Mouse (Mus musculus): ENCODE measurements around the gene Plekhj1. TPM values are rescaled to one million over a fixed set of nuclear protein-coding genes. Genes with fewer than 3 reads are reported as not detected.
A peak's percentile ranks its signal among the peaks of the same experiment; 100 is the strongest.

Plekhj1 gene
- polyA plus RNA-seq, 1 experiment from 2014 or later = 114 TPM

DNA sequence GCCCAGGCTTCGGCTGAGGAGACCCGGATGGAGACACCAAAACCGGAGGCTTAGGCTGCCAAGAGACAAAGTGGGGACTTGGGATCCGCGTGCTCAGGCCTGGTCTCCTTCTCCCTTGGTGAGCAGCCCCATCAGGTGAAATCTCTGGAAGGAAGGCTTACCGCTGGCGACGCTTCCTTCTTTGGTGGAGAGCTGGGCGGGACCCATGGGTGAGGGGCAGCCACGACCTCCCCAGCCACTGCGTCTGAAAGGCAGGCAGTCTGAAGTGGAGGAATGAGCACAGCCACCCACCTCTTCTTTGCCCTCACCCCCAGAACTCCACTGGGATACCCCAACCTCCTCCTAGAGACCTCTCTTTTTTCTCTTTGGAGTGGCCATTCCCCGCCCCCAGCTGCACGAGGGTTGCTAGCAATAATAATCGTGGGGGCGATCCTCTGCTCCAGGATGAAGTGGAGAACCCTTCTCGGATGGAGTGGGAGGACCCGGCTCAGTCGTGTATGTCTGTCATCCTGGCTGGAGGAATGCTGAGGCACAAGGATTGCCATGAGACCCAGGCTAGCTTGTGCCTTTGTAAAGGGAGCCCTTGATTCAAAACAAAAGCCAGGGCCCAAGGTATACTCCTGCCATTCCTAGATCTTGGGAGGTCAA lies 10.7 kb upstream of the Plekhj1 start:
- H3K27ac ChIP-seq (ENCODE audit: low read length) = no peak overlapping the region
- peaks cover 3% of the 10 kb centered on the region; the same call in 1 of the 2 replicates for H3K27me3 ChIP-seq (ENCODE audit: control insufficient read depth, insufficient read depth, low read length)
- WGBS = 10% methylated on average over 18 of the region's 18 CpGs
- H3K36me3 ChIP-seq (ENCODE audit: control insufficient read depth, insufficient read depth, low read length) = peaks cover 8% of the 10 kb centered on the region; the same call in 1 of the 2 replicates
- peak overlapping the region; percentile 22 for H3K9ac ChIP-seq (ENCODE audit: low read length)
- peaks cover 21% of the 10 kb centered on the region for H3K4me1 ChIP-seq (ENCODE audit: control insufficient read depth, insufficient read depth, low read length)
- 0 out of 2 replicates have a peak overlapping the region, but pooled peaks have one; percentile 17 for H3K4me3 ChIP-seq (replicated peaks; ENCODE audit: low read length)
- H3K9me3 ChIP-seq (replicated peaks; ENCODE audit: control insufficient read depth, low read length) = no peaks in the 10 kb centered on the region
- peak overlapping the region; percentile 19 for H3K4me2 ChIP-seq (ENCODE audit: low read depth, low read length)
- no peak for ATAC-seq (ENCODE audit: insufficient read depth, low FRiP score)

GRCm38 (mm10) chr10:80808099-80808984 lies 9.9 kb upstream of the Plekhj1 start:
- H3K4me1 ChIP-seq (ENCODE audit: control insufficient read depth, insufficient read depth, low read length) = peaks cover 21% of the 10 kb centered on the region
- H3K9ac ChIP-seq (ENCODE audit: low read length) = peak overlapping the region; percentile 22
- no peak overlapping the region for H3K27ac ChIP-seq (ENCODE audit: low read length)
- peaks cover 15% of the 10 kb centered on the region; the same call in 1 of the 2 replicates for H3K36me3 ChIP-seq (ENCODE audit: control insufficient read depth, insufficient read depth, low read length)
- H3K4me3 ChIP-seq (replicated peaks; ENCODE audit: low read length) = peak overlapping the region; percentile 17
- WGBS = 22% methylated on average over 40 of the region's 40 CpGs
- no peaks in the 10 kb centered on the region for H3K9me3 ChIP-seq (replicated peaks; ENCODE audit: control insufficient read depth, low read length)
- peak overlapping the region; percentile 19 for H3K4me2 ChIP-seq (ENCODE audit: low read depth, low read length)
- ATAC-seq (ENCODE audit: insufficient read depth, low FRiP score) = no peak
- H3K27me3 ChIP-seq (ENCODE audit: control insufficient read depth, insufficient read depth, low read length) = peaks cover 3% of the 10 kb centered on the region; the same call in 1 of the 2 replicates

GRCm38 (mm10) chr10:80807057-80807627 lies 8.7 kb upstream of the Plekhj1 start:
- H3K27ac ChIP-seq (ENCODE audit: low read length) = peak overlapping the region; percentile 76
- WGBS = under 1% methylated on average over 58 of the region's 58 CpGs
- H3K4me3 ChIP-seq (replicated peaks; ENCODE audit: low read length) = peak overlapping the region; percentile 51
- peaks cover 21% of the 10 kb centered on the region for H3K4me1 ChIP-seq (ENCODE audit: control insufficient read depth, insufficient read depth, low read length)
- H3K36me3 ChIP-seq (ENCODE audit: control insufficient read depth, insufficient read depth, low read length) = peaks cover 26% of the 10 kb centered on the region
- H3K9me3 ChIP-seq (replicated peaks; ENCODE audit: control insufficient read depth, low read length) = no peaks in the 10 kb centered on the region
- H3K9ac ChIP-seq (ENCODE audit: low read length) = peak overlapping the region; percentile 77
- peak overlapping the region; percentile 94 for H3K4me2 ChIP-seq (ENCODE audit: low read depth, low read length)
- ATAC-seq (ENCODE audit: insufficient read depth, low FRiP score) = peak; percentile 67
- peaks cover 3% of the 10 kb centered on the region; the same call in 1 of the 2 replicates for H3K27me3 ChIP-seq (ENCODE audit: control insufficient read depth, insufficient read depth, low read length)

DNA sequence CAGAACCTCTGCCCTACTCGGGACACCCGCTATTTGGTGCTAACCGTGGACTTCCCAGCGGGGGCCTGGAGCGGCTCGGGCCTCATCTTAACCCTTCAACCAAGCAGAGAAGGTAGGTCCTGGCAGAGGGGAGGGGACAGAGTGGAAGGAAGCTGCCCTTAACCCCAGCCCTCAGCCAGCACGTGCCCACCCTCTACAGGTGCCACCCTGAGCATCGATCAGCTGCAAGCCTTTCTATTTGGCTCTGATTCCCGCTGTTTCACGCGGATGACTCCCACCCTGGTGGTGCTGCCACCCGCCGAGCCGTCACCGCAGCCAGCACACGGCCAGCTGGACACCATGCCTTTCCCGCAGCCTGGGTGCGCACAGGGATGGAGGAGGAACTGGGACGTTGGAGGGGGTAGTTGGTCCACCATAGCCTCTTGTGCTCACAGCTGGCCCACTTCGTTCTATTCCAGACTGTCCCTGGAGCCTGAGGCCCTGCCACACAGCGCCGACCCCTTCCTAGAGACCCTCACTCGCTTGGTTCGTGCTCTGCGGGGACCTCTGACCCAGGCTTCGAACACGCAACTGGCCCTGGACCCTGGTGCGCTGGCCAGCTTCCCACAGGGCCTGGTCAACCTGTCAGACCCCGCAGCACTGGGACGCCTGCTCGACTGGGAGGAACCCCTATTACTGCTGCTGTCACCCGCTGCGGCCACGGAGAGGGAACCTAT lies 8.1 kb upstream of the Plekhj1 start:
- peak overlapping the region; percentile 94 for H3K4me2 ChIP-seq (ENCODE audit: low read depth, low read length)
- peak overlapping the region; percentile 77 for H3K9ac ChIP-seq (ENCODE audit: low read length)
- peaks cover 21% of the 10 kb centered on the region for H3K4me1 ChIP-seq (ENCODE audit: control insufficient read depth, insufficient read depth, low read length)
- peak overlapping the region; percentile 76 for H3K27ac ChIP-seq (ENCODE audit: low read length)
- H3K36me3 ChIP-seq (ENCODE audit: control insufficient read depth, insufficient read depth, low read length) = peaks cover 26% of the 10 kb centered on the region
- WGBS = 50% methylated on average over 34 of the region's 34 CpGs
- peaks cover 3% of the 10 kb centered on the region; the same call in 1 of the 2 replicates for H3K27me3 ChIP-seq (ENCODE audit: control insufficient read depth, insufficient read depth, low read length)
- no peak for ATAC-seq (ENCODE audit: insufficient read depth, low FRiP score)
- no peaks in the 10 kb centered on the region for H3K9me3 ChIP-seq (replicated peaks; ENCODE audit: control insufficient read depth, low read length)
- H3K4me3 ChIP-seq (replicated peaks; ENCODE audit: low read length) = peak overlapping the region; percentile 51

- Histone ChIP-seq H3K4me2 (ENCODE audit: low read depth, low read length) (no peak overlapping the region), H3K27ac (ENCODE audit: low read length) (no peak overlapping the region), H3K9me3 (replicated peaks; ENCODE audit: control insufficient read depth, low read length) (no peaks in the 10 kb centered on the region), H3K36me3 (ENCODE audit: control insufficient read depth, insufficient read depth, low read length) (peaks cover 26% of the 10 kb centered on the region), H3K9ac (ENCODE audit: low read length) (peak overlapping the region; percentile 7; the same call in 1 of the 2 replicates), H3K4me1 (ENCODE audit: control insufficient read depth, insufficient read depth, low read length) (peaks cover 21% of the 10 kb centered on the region), H3K4me3 (replicated peaks; ENCODE audit: low read length) (no peak overlapping the region), H3K27me3 (ENCODE audit: control insufficient read depth, insufficient read depth, low read length) (peaks cover 3% of the 10 kb centered on the region; the same call in 1 of the 2 replicates)
- 13% methylated on average over 3 of the region's 3 CpGs for WGBS
- ATAC-seq (ENCODE audit: insufficient read depth, low FRiP score) = peak; percentile 45
Measured at GRCm38 (mm10) chr10:80805925-80806324, 7.5 kb upstream of the Plekhj1 start.

DNA sequence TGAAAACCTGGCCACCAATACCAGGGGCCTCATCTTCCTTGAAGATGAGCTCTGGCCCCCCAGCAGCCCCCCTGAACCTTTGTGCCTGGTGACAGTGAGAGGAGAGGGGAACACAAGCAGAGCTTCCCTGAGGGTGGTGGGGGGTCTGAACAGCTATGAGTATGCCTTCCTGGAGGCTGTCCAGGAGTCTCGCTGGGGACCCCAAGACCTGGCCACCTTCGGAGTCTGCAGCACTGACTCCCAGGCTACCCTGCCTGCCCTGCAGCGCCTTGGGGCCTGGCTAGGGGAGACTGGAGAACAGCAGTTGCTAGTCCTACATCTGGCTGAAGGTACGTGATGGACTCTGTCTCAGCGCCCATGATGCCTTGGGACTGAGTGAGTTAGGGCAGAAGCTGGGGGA lies 6.9 kb upstream of the Plekhj1 start:
- no peaks in the 10 kb centered on the region for H3K9me3 ChIP-seq (replicated peaks; ENCODE audit: control insufficient read depth, low read length)
- ATAC-seq (ENCODE audit: insufficient read depth, low FRiP score) = no peak
- peaks cover 1% of the 10 kb centered on the region; the same call in 1 of the 2 replicates for H3K27me3 ChIP-seq (ENCODE audit: control insufficient read depth, insufficient read depth, low read length)
- H3K4me3 ChIP-seq (replicated peaks; ENCODE audit: low read length) = no peak overlapping the region
- peaks cover 21% of the 10 kb centered on the region for H3K4me1 ChIP-seq (ENCODE audit: control insufficient read depth, insufficient read depth, low read length)
- peaks cover 26% of the 10 kb centered on the region for H3K36me3 ChIP-seq (ENCODE audit: control insufficient read depth, insufficient read depth, low read length)
- no peak overlapping the region for H3K4me2 ChIP-seq (ENCODE audit: low read depth, low read length)
- peak overlapping the region; percentile 7; the same call in 1 of the 2 replicates for H3K9ac ChIP-seq (ENCODE audit: low read length)
- WGBS = 81% methylated on average over 4 of the region's 5 CpGs
- no peak overlapping the region for H3K27ac ChIP-seq (ENCODE audit: low read length)

- WGBS = 66% methylated on average over 6 of the region's 6 CpGs
- no peaks in the 10 kb centered on the region for H3K9me3 ChIP-seq (replicated peaks; ENCODE audit: control insufficient read depth, low read length)
- ATAC-seq (ENCODE audit: insufficient read depth, low FRiP score) = no peak
- no peak within 1 kb of the TSS for H3K4me2 ChIP-seq (ENCODE audit: low read depth, low read length)
- H3K4me3 ChIP-seq (replicated peaks; ENCODE audit: low read length) = no peak within 1 kb of the TSS
- peak within 1 kb of the TSS; percentile 7; the same call in 1 of the 2 replicates for H3K9ac ChIP-seq (ENCODE audit: low read length)
- no peak within 1 kb of the TSS for H3K27ac ChIP-seq (ENCODE audit: low read length)
- H3K4me1 ChIP-seq (ENCODE audit: control insufficient read depth, insufficient read depth, low read length) = peaks cover 21% of the 10 kb centered on the region
- peaks cover 26% of the 10 kb centered on the region for H3K36me3 ChIP-seq (ENCODE audit: control insufficient read depth, insufficient read depth, low read length)
- H3K27me3 ChIP-seq (ENCODE audit: control insufficient read depth, insufficient read depth, low read length) = no peaks in the 10 kb centered on the region
Measured at GRCm38 (mm10) chr10:80804916-80805315, 6.5 kb upstream of the Plekhj1 start, which contains the start of gene Amh. TSS of gene Amh (plus strand) at chr10:80805243.

- Histone ChIP-seq H3K4me1 (ENCODE audit: control insufficient read depth, insufficient read depth, low read length) (peaks cover 27% of the 10 kb centered on the region), H3K27me3 (ENCODE audit: control insufficient read depth, insufficient read depth, low read length) (no peaks in the 10 kb centered on the region), H3K4me2 (ENCODE audit: low read depth, low read length) (no peak overlapping the region), H3K9me3 (replicated peaks; ENCODE audit: control insufficient read depth, low read length) (no peaks in the 10 kb centered on the region), H3K27ac (ENCODE audit: low read length) (no peak overlapping the region), H3K36me3 (ENCODE audit: control insufficient read depth, insufficient read depth, low read length) (peaks cover 26% of the 10 kb centered on the region), H3K4me3 (replicated peaks; ENCODE audit: low read length) (no peak overlapping the region), H3K9ac (ENCODE audit: low read length) (no peak overlapping the region)
- ATAC-seq (ENCODE audit: insufficient read depth, low FRiP score) = no peak
- WGBS = 97% methylated on average over 2 of the region's 2 CpGs
Measured at GRCm38 (mm10) chr10:80804340-80804739, 5.9 kb upstream of the Plekhj1 start.
